Mouse (Mus musculus): ENCODE results near the gene Ociad1. TPM values are rescaled to one million over a fixed set of nuclear protein-coding genes. Genes with fewer than 3 reads are reported as not detected.

The Ociad1 gene
- 85.0 and 97.3 TPM in 2 replicates for total RNA-seq (2023)

DNA sequence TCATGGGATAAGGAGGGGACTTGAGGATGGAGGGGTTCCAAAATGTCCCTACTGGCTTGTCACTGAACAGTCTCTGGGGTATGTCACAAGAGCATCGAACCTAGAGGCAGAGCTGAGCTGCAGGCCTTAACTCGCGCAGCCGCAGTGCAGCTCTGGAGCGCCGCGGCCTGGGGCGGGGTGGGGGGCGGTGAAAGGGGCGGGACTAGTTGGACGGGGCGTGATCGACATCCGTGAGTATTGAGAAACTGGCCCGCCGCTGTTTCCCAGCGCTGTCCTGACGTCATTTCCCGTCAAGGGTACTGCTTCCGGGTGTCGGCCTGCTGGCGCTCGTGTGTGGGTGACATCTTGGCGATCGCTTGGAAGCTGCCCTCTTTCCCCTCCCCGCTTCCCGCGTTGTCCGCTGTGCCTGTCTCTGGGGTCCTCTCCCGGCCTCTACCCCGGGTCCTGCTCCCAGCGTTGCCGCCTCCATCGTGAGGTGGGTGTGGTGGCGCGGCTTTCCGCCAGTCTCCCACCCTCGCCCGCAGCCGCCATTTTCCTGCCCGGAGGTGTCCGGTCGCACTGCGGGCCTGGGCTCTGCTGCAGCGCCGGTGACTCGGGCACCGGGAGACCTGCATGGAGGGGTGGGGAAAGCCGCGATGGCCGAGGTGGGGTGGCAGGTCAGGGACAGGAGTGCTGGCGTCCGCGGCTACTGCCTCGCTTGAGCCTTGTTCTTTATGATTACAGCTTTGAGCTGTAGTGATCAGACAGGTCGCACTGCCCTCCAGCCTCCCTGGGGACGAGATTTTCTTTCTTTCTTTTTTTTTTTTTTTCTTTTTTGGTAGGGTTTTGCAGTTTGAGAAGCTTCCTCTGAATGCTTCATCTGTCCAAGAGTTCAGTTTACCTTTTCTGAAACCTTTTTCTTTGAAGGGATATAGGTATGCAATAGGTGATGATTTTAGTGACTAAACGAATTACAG, at the start of gene Ociad1:
Gene Ociad1, plus strand, starts transcription at position 283 of the 956 bp plus-strand sequence.

GRCm38 (mm10) chr5:73256352-73257065, 36.1 kb upstream of the Ociad1 start, which contains the start of gene Fryl:
Gene Fryl (minus strand): TSS chr5:73256619.

DNA sequence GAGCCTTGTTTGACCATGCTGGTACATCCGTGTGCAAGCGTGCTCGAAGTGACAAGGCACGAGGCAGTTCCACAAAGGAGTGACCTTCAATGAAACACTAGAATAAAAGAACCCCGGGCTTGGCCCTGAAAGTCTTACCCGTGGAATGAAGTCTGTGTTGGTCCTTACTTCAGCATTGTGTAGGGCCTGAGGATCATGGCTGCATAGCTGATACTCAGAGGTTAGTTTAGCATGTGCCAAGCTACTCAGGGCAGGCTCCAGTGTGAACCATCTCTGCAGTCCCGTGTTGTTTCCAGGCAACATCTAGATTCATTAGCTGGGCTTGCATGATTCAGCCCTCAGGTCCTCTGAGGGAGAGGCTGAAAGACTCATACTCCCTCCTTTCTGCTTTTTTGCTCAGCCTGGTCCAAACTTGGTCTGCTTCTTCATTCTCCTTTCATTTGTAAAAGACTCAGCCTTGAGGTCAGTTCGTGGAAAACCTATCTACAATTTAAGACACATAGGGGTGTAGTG, 48.2 kb downstream of the Ociad1 start, which contains the start of gene Ociad2:
Gene Ociad2, minus strand, starts transcription at position 306 of the 513 bp plus-strand sequence.

Other genes with a start within 250 kb of the Ociad1 start
- gene Fryl, start 36.2 kb upstream of the Ociad1 start, total RNA-seq (2023) = 88.1 and 116 TPM in 2 replicates
- gene Ociad2, start 48.2 kb downstream of the Ociad1 start, total RNA-seq (2023) = not detected in 2 replicates
- gene Cwh43, start 113.3 kb downstream of the Ociad1 start, total RNA-seq (2023) = not detected in 2 replicates
- 3.9 and 4.0 TPM in 2 replicates for gene Dcun1d4, start 188.2 kb downstream of the Ociad1 start, total RNA-seq (2023)